Mouse (Mus musculus) liver, embryonic 14.5 days (tissue): ENCODE data around the gene Scnn1b.

Source experiments
- CTCF ChIP-seq: IDR thresholded peaks from 2 replicates; pipeline ENCODE4 v1.5.1; 2016; ENCODE audit warnings: antibody characterized with exemption, low read depth, control low read depth
- EP300 ChIP-seq: IDR thresholded peaks from 2 replicates; pipeline ENCODE4 v1.6.1; 2016; ENCODE audit warnings: antibody characterized with exemption, low read depth

GRCm38 (mm10) chr7:121871631-121872030, 6.8 kb downstream of the Scnn1b start:
- TF ChIP-seq CTCF (no peak), EP300 (no peak)
